Mouse (Mus musculus): Measurements from ENCODE around the gene Dmwd. TPM values are rescaled to one million over a fixed set of nuclear protein-coding genes. Genes with fewer than 3 reads are reported as not detected.

Dmwd gene
- 10 to 100 TPM; 15.1 to 15.8 TPM for total RNA-seq (2023)

GRCm38 (mm10) chr7:19075723-19076585, at the start of gene Dmwd:
Dmwd (plus strand) TSS chr7:19076227.

DNA sequence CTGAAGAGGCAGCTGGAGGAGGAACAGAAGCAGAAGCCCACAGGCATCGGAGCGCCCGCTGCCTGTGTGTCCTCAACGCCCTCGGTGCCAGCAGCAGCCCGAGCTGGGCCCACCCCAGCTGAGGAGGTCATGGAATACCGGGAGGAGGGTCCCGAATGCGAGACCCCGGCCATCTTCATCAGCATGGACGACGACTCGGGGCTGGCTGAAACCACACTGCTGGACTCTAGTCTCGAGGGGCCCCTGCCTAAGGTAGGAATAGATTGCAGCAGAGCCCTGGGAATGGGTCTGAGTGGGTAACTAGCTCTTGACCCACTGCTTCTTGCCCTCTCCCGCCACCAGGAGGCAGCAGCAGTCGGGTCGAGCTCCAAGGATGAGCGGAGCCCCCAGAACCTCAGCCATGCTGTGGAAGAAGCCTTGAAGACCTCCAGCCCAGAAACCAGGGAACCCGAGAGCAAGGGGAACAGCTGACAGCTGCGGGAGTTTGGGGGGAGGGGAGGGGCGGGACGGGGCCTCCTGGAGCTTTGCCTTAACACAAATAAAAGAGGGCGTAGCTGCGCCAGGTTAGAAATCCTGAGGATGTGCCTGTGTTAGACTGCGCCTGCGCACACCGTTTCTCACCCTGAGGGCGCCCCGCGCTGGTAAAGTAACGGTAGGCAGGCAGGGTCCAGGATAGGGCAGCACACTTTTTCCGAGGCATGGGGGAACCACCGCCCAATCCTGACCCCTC, 21.8 kb upstream of the Dmwd start, which contains the start of gene Rsph6a:
Gene Rsph6a, plus strand, starts transcription at position 644 of the 730 bp plus-strand sequence.

GRCm38 (mm10) chr7:19083701-19084100, 7.7 kb downstream of the Dmwd start, which contains the start of gene Dmpk:
Dmpk (plus strand) TSS chr7:19083849.

DNA sequence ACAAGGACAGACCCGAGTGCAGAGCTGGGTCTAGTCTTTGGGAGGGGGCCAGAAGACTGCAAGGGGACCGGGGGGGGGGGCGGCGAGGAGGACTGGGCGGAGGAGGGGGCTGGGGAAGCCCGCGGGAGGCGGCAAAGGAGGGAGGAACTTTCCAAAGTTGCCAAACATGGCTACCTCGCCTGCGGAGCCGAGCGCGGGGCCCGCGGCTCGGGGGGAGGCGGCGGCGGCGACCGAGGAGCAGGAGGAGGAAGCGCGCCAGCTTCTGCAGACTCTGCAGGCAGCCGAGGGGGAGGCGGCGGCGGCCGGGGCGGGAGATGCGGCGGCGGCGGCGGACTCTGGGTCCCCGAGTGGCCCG, 18.4 kb downstream of the Dmwd start, which contains the start of gene Six5:
Gene Six5, plus strand, starts transcription at position 124 of the 355 bp plus-strand sequence.

DNA sequence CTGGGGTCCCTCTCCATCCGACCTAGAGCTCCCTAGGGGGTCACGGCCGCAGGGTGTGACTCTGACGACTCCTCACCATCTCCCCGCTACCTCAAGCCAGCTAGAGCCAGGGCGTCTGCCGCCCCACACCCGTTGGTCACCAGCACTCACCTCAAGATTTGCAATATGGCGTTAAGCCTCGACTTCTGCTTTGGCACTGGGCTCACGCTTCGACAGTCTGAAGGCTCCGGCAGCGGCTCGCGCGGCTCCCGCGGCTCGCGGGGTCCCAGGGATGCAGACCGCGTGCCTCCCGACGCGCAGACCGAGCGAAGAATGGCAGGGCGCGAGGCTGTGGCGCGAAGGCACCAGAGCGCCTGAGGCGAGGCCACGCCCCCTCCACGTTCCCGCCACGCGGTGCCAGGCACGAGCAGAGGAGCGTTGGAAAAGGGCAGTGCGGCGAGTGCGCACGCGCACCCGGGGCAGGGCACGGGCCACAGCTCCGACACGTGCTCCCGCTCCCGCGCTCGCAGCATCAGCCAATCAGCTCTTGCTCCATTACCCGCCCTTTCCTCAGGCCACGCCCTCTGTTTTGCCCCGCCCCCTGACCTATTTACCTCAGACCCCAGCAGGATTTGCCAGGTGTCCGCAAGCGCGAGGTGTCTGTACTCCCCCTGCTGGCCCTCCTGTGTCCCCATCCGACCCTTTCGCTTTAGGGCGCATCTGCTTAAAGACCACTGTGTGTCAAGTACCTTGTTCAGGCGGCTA, 42.2 kb downstream of the Dmwd start, which contains the start of gene Gm4969:
Gene Gm4969, minus strand, starts transcription at position 341 of the 744 bp plus-strand sequence.

GRCm38 (mm10) chr7:19119631-19120429, 43.8 kb downstream of the Dmwd start, which contains the start of gene Fbxo46:
Fbxo46 (plus strand) TSS chr7:19119859.

Other genes starting within 250 kb of the Dmwd start
- not detected for gene Mill2, start 236.3 kb upstream of the Dmwd start, total RNA-seq (2023)
- gene Pglyrp1, start 204.9 kb upstream of the Dmwd start, total RNA-seq (2023) = 10 to 100 TPM; 23.8 TPM
- gene Ccdc61, start 165.8 kb upstream of the Dmwd start, total RNA-seq (2023) = 10 to 100 TPM; 22.8 to 37.2 TPM
- gene Nova2, start 150.3 kb upstream of the Dmwd start, total RNA-seq (2023) = not detected
- gene Nanos2, start 88.8 kb upstream of the Dmwd start, total RNA-seq (2023) = not detected
- 1 to 10 TPM; 1.4 to 1.8 TPM for gene Mypop, start 85.0 kb upstream of the Dmwd start, total RNA-seq (2023)
- gene Irf2bp1, start 72.2 kb upstream of the Dmwd start, total RNA-seq (2023) = 10 to 100 TPM; 32.3 to 33.9 TPM
- gene Foxa3, start 52.7 kb upstream of the Dmwd start, total RNA-seq (2023) = not detected
- gene Sympk, start 51.9 kb upstream of the Dmwd start, total RNA-seq (2023) = 100 to 1,000 TPM; 109 to 118 TPM
- gene Rsph6a, start 21.5 kb upstream of the Dmwd start, total RNA-seq (2023) = under 1 TPM in 1 of 2 experiments, not detected in 1; 0.58 TPM
- 10 to 100 TPM; 12.2 to 17.9 TPM for gene Dmpk, start 7.6 kb downstream of the Dmwd start, total RNA-seq (2023)
- under 1 TPM; 0.24 to 0.46 TPM for gene Six5, start 18.4 kb downstream of the Dmwd start, total RNA-seq (2023)
- gene Gm4969, start 42.1 kb downstream of the Dmwd start, total RNA-seq (2023) = not detected
- gene Fbxo46, start 43.6 kb downstream of the Dmwd start, total RNA-seq (2023) = 10 to 100 TPM; 27.1 to 29.2 TPM
- gene Qpctl, start 73.1 kb downstream of the Dmwd start, total RNA-seq (2023) = 10 to 100 TPM; 12.3 to 14.1 TPM
- gene Snrpd2, start 73.5 kb downstream of the Dmwd start, total RNA-seq (2023) = 100 to 1,000 TPM in 1 of 2 experiments, 10 to 100 TPM in 1; 89.6 to 100 TPM
- gene Gipr, start 89.9 kb downstream of the Dmwd start, total RNA-seq (2023) = not detected
- gene Eml2, start 100.2 kb downstream of the Dmwd start, total RNA-seq (2023) = 10 to 100 TPM; 20.6 to 35.2 TPM
- gene Gpr4, start 136.3 kb downstream of the Dmwd start, total RNA-seq (2023) = not detected
- gene Opa3, start 152.1 kb downstream of the Dmwd start, total RNA-seq (2023) = 10 to 100 TPM; 37.9 to 54.7 TPM
- gene Vasp, start 195.6 kb downstream of the Dmwd start, total RNA-seq (2023) = 100 to 1,000 TPM; 403 to 410 TPM
- gene Ppm1n, start 203.8 kb downstream of the Dmwd start, total RNA-seq (2023) = not detected
- not detected for gene Rtn2, start 206.4 kb downstream of the Dmwd start, total RNA-seq (2023)
- 1,000 to 10,000 TPM in 1 of 2 experiments, 100 to 1,000 TPM in 1; 524 to 1,527 TPM for gene Fosb, start 233.8 kb downstream of the Dmwd start, total RNA-seq (2023)